Mouse (Mus musculus) C2C12 (cell line): ENCODE data around the gene Lrg1.

Source experiments
- CEBPB ChIP-seq: IDR thresholded peaks from one replicate; pipeline ENCODE4 v1.6.1; 2011; ENCODE audit warnings: low read depth, mild to moderate bottlenecking, control low read depth, moderate library complexity
- CTCF ChIP-seq: IDR thresholded peaks from one replicate; pipeline ENCODE4 v1.5.1; 2011; ENCODE audit not compliant: control insufficient read depth, insufficient read depth, insufficient read length
- FOSL1 ChIP-seq: IDR thresholded peaks from one replicate; pipeline ENCODE4 v1.8.0; 2011; ENCODE audit warnings: mild to moderate bottlenecking, low read length; ENCODE audit not compliant: poor library complexity, insufficient read depth, severe bottlenecking
- MAX ChIP-seq: IDR thresholded peaks from one replicate; pipeline ENCODE4 v1.6.1; 2011; ENCODE audit warnings: mild to moderate bottlenecking, control low read depth

DNA sequence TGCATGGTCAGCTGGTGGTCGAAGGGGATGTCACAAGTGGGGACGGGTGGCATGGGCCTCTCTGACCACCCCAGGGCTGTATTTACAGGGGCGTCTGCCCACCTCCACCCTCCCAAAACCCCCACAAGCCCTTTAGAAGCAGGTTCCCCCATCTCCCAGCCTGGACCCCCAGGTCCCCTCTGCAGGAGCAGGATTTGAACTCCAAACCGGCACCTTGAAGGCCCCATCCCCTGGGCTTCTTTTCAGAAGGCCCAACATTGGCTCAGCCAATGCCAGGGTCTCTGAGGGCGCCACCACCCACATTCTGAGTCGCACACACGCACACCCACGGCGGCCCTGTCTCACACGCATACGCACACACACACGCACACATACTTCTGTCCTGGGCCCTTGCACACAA is 1.4 kb upstream of the Lrg1 start:
- TF ChIP-seq CTCF (no peak), CEBPB (no peak), FOSL1 (no peak), MAX (no peak)
